24 mouse cellular contexts compared by ENCODE assay signal in genomic region chr19:50394101-50394500, GRCm38 (mm10).
"Had no signal": no experiment of that assay in that cellular context is flagged by ENCODE, and none has a peak within 500 bp of the region (broad histone marks: within the 10 kb centered on the region; RNA-seq: fewer than 3 reads in every experiment).

No protein-coding gene starts in this region.

- H3K9me3 ChIP-seq: kidney, embryonic 15.5 days; limb, embryonic 10.5 days; limb, embryonic 13.5 days; liver, embryonic 12.5 days; liver, embryonic 15.5 days; lung, embryonic 15.5 days; megakaryocyte, embryonic 14.5 days; midbrain, embryonic 10.5 days; midbrain, embryonic 13.5 days had no signal

- H3K36me3 ChIP-seq: kidney, embryonic 15.5 days; limb, embryonic 10.5 days; limb, embryonic 13.5 days; liver, embryonic 12.5 days; liver, embryonic 15.5 days; lung, embryonic 15.5 days; midbrain, embryonic 10.5 days; midbrain, embryonic 13.5 days had no signal

- DNase-seq: kidney, adult 18-20 months; kidney, postnatal 4 days; liver; lung, adult 18-20 months; lung, postnatal 10 days; lung, postnatal 36 days; right cerebral cortex, postnatal 25 days; spleen, adult 18-20 months; thymus, adult 2 months; thymus, postnatal 14 days; thymus, postnatal 4 days had no signal

- H3K27me3 ChIP-seq: kidney, embryonic 15.5 days; limb, embryonic 13.5 days; liver, embryonic 12.5 days; liver, embryonic 15.5 days; lung, embryonic 15.5 days; megakaryocyte, embryonic 14.5 days; midbrain, embryonic 13.5 days had no signal

- H3K9ac ChIP-seq: kidney, embryonic 15.5 days; limb, embryonic 13.5 days; liver, embryonic 12.5 days; liver, embryonic 15.5 days; lung, embryonic 15.5 days; midbrain, embryonic 13.5 days had no signal

- H3K4me3 ChIP-seq: kidney, embryonic 15.5 days; layer of hippocampus, adult 2 months; limb, embryonic 10.5 days; limb, embryonic 13.5 days; liver, embryonic 12.5 days; liver, embryonic 15.5 days; lung, embryonic 15.5 days; megakaryocyte, embryonic 14.5 days; midbrain, embryonic 10.5 days; midbrain, embryonic 13.5 days had no signal

- ATAC-seq: inflammation-experienced regulatory T-cells, adult 6 months; intestine, embryonic 16.5 days; liver, embryonic 12.5 days; midbrain, embryonic 13.5 days; midbrain, embryonic 16.5 days had no signal

- H3K27ac ChIP-seq: kidney, embryonic 15.5 days; layer of hippocampus, adult 2 months; limb, embryonic 10.5 days; limb, embryonic 13.5 days; liver, embryonic 12.5 days; liver, embryonic 15.5 days; lung, embryonic 15.5 days; midbrain, embryonic 10.5 days; midbrain, embryonic 13.5 days had no signal

- H3K4me1 ChIP-seq: kidney, embryonic 15.5 days; limb, embryonic 10.5 days; limb, embryonic 13.5 days; liver, embryonic 12.5 days; liver, embryonic 15.5 days; lung, embryonic 15.5 days; megakaryocyte, embryonic 14.5 days; midbrain, embryonic 10.5 days; midbrain, embryonic 13.5 days had no signal

- H3K4me2 ChIP-seq: kidney, embryonic 15.5 days; limb, embryonic 13.5 days; liver, embryonic 12.5 days; liver, embryonic 15.5 days; lung, embryonic 15.5 days; midbrain, embryonic 13.5 days had no signal
